Mouse (Mus musculus) E14TG2a.4 (cell line): ENCODE results near the gene Faap24.

ENCODE experiments used
- CTCF ChIP-seq: conservative IDR thresholded peaks from 2 replicates; pipeline ENCODE4 v1.5.1; 2014; ENCODE audit warnings: low read length
- NANOG ChIP-seq: IDR thresholded peaks from 2 replicates; pipeline ENCODE4 v1.6.1; 2014; ENCODE audit warnings: borderline replicate concordance, low read length, mixed read lengths

DNA sequence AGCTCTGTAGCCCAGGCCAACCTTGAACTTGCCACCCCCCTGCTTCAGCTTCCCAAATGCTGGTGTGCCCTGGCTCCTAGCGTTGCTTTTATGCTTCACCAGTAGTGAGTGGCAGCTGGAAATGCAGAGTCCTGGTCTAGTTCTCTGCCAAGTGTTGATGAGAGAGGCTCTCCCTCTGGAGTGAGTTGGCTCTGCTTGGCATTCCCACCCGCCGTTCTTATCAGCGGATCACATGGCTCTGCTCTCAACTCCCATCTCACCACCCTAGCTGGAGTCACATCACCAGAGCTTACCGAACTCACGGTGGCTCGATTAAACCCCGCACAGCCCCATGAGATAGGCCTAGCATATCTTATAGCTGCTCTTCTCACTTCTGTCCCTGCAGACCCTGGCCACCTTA lies 16.3 kb downstream of the Faap24 start:
- TF ChIP-seq CTCF: no peak
- TF ChIP-seq NANOG: no peak
